Mouse (Mus musculus): ENCODE data around the gene Polr2c. TPM values are rescaled to one million over a fixed set of nuclear protein-coding genes. Genes with fewer than 3 reads are reported as not detected.

The Polr2c gene
- polyA plus RNA-seq, 1 experiment, result 134 TPM

GRCm38 (mm10) chr8:94916311-94916959 is 59.2 kb downstream of the Polr2c start:
- Histone ChIP-seq H3K27me3 (ENCODE audit: control insufficient read depth, insufficient read depth, low read length, poor library complexity, severe bottlenecking) (no peaks in the 10 kb centered on the region), H3K9ac (ENCODE audit: low read depth, poor library complexity, severe bottlenecking) (peak overlapping the region; percentile 94), H3K9me3 (replicated peaks; ENCODE audit: control insufficient read depth, insufficient read depth, low read length, poor library complexity, severe bottlenecking) (no peaks in the 10 kb centered on the region), H3K27ac (ENCODE audit: insufficient read depth, low read length) (no peak overlapping the region), H3K36me3 (ENCODE audit: control insufficient read depth, insufficient read depth, low read length, poor library complexity, severe bottlenecking) (no peaks in the 10 kb centered on the region), H3K4me3 (ENCODE audit: low read depth, low read length) (peak overlapping the region; percentile 89), H3K4me1 (ENCODE audit: control insufficient read depth, insufficient read depth, low read length) (no peaks in the 10 kb centered on the region)
- TF ChIP-seq CTCF (IDR thresholded peaks at IDR 0.05; ENCODE audit: low read depth, low read length) (no peak), POLR2A (IDR thresholded peaks at IDR 0.05; ENCODE audit: insufficient read depth, low read length) (no peak), EP300 (IDR thresholded peaks at IDR 0.05; ENCODE audit: insufficient read depth, low read depth, low read length) (no peak)

DNA sequence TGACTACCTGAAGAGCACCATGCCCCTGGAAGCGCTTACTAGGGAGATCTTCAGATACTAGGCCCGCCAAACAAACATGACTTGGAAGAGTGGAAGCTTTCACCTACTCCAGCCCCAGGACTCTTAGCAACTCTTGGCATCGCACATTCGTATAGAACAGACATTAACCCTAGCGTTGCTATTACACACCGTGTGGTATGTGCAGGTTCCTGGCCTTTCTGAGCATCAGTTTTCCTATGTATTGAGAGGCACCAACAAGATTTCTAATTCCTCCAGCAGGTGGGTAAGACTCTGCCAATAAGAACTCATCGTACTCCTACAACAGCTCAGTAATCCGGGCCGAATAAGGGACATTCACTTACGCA is 59.7 kb downstream of the Polr2c start:
- no peaks in the 10 kb centered on the region for H3K27me3 ChIP-seq (ENCODE audit: control insufficient read depth, insufficient read depth, low read length, poor library complexity, severe bottlenecking)
- no peaks in the 10 kb centered on the region for H3K4me1 ChIP-seq (ENCODE audit: control insufficient read depth, insufficient read depth, low read length)
- no peak for TF ChIP-seq EP300 (IDR thresholded peaks at IDR 0.05; ENCODE audit: insufficient read depth, low read depth, low read length)
- no peak for TF ChIP-seq POLR2A (IDR thresholded peaks at IDR 0.05; ENCODE audit: insufficient read depth, low read length)
- TF ChIP-seq CTCF (IDR thresholded peaks at IDR 0.05; ENCODE audit: low read depth, low read length), result no peak
- H3K9me3 ChIP-seq (replicated peaks; ENCODE audit: control insufficient read depth, insufficient read depth, low read length, poor library complexity, severe bottlenecking), result no peaks in the 10 kb centered on the region
- peak overlapping the region; percentile 89 for H3K4me3 ChIP-seq (ENCODE audit: low read depth, low read length)
- peak overlapping the region; percentile 94 for H3K9ac ChIP-seq (ENCODE audit: low read depth, poor library complexity, severe bottlenecking)
- H3K27ac ChIP-seq (ENCODE audit: insufficient read depth, low read length), result no peak overlapping the region
- H3K36me3 ChIP-seq (ENCODE audit: control insufficient read depth, insufficient read depth, low read length, poor library complexity, severe bottlenecking), result no peaks in the 10 kb centered on the region

GRCm38 (mm10) chr8:94917352-94917751 is 60.1 kb downstream of the Polr2c start:
- Histone ChIP-seq H3K9ac (ENCODE audit: low read depth, poor library complexity, severe bottlenecking) (peak overlapping the region; percentile 94), H3K9me3 (replicated peaks; ENCODE audit: control insufficient read depth, insufficient read depth, low read length, poor library complexity, severe bottlenecking) (no peaks in the 10 kb centered on the region), H3K4me1 (ENCODE audit: control insufficient read depth, insufficient read depth, low read length) (peaks cover 2% of the 10 kb centered on the region), H3K36me3 (ENCODE audit: control insufficient read depth, insufficient read depth, low read length, poor library complexity, severe bottlenecking) (no peaks in the 10 kb centered on the region), H3K4me3 (ENCODE audit: low read depth, low read length) (peak overlapping the region; percentile 89), H3K27ac (ENCODE audit: insufficient read depth, low read length) (no peak overlapping the region), H3K27me3 (ENCODE audit: control insufficient read depth, insufficient read depth, low read length, poor library complexity, severe bottlenecking) (no peaks in the 10 kb centered on the region)
- TF ChIP-seq CTCF (IDR thresholded peaks at IDR 0.05; ENCODE audit: low read depth, low read length) (peak; percentile 61), POLR2A (IDR thresholded peaks at IDR 0.05; ENCODE audit: insufficient read depth, low read length) (no peak)

DNA sequence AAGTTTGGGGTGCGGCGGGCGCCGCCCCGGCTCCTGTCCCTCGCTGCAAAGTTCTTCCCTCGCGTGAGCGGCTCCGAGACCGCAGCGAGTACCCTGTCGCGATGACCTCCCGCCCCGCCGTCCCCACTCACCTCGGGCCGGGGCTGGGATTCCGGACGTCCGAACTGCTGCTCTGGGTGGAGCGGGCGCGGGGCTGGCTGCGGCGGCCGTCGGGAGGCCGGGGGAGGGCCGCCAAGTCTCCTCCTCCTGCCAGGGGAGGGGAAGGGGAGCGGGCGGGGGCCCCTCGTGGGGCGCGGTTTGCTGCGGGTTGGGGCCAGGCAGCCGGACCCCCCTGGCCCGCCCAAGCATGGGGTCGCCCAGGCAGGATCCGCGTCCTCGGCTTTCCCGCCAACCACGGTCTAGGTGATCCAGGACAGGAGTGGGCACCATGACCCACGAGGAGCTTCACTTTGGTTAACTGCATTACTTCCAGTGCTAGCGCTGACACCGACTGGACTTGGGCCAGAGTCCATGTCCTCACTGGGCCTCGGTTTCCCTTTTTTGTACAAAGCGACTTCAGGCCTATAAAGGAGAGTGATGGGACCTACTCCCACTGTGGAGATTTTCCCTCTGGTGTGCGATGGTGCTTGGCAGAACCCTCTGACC is 60.7 kb downstream of the Polr2c start, which contains the start of gene Ccdc102a:
Ccdc102a (minus strand) TSS at position 248 of the 645 bp plus-strand sequence.
- H3K4me1 ChIP-seq (ENCODE audit: control insufficient read depth, insufficient read depth, low read length), result peaks cover 2% of the 10 kb centered on the region
- H3K36me3 ChIP-seq (ENCODE audit: control insufficient read depth, insufficient read depth, low read length, poor library complexity, severe bottlenecking), result no peaks in the 10 kb centered on the region
- H3K9me3 ChIP-seq (replicated peaks; ENCODE audit: control insufficient read depth, insufficient read depth, low read length, poor library complexity, severe bottlenecking), result no peaks in the 10 kb centered on the region
- H3K9ac ChIP-seq (ENCODE audit: low read depth, poor library complexity, severe bottlenecking), result peak within 1 kb of the TSS; percentile 94
- H3K4me3 ChIP-seq (ENCODE audit: low read depth, low read length), result peak within 1 kb of the TSS; percentile 89
- H3K27me3 ChIP-seq (ENCODE audit: control insufficient read depth, insufficient read depth, low read length, poor library complexity, severe bottlenecking), result no peaks in the 10 kb centered on the region
- H3K27ac ChIP-seq (ENCODE audit: insufficient read depth, low read length), result no peak within 1 kb of the TSS
- TF ChIP-seq EP300 (IDR thresholded peaks at IDR 0.05; ENCODE audit: insufficient read depth, low read depth, low read length) (no peak), POLR2A (IDR thresholded peaks at IDR 0.05; ENCODE audit: insufficient read depth, low read length) (no peak), CTCF (IDR thresholded peaks at IDR 0.05; ENCODE audit: low read depth, low read length) (no peak)

DNA sequence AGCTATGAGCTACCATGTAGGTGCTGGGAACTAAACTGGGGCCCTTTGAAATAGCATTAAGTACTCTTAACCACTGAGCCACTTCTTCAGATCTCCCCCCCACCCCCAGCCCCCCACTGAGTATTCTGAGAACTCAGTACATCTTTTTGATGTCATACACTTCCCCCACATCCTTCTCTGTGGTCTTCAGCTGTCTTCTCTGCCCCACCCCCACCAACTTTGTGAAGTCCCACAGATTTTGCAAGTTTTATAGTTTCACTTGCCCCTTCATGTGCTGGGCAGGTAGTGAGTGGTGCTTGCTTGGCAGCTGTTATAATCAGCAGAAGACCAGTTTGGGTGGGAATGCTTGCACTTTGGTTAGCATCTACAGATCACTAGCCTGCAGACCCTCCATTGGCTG is 62.0 kb downstream of the Polr2c start:
- Histone ChIP-seq H3K4me1 (ENCODE audit: control insufficient read depth, insufficient read depth, low read length) (peaks cover 3% of the 10 kb centered on the region), H3K9ac (ENCODE audit: low read depth, poor library complexity, severe bottlenecking) (no peak overlapping the region), H3K27ac (ENCODE audit: insufficient read depth, low read length) (no peak overlapping the region), H3K9me3 (replicated peaks; ENCODE audit: control insufficient read depth, insufficient read depth, low read length, poor library complexity, severe bottlenecking) (no peaks in the 10 kb centered on the region), H3K27me3 (ENCODE audit: control insufficient read depth, insufficient read depth, low read length, poor library complexity, severe bottlenecking) (no peaks in the 10 kb centered on the region), H3K4me3 (ENCODE audit: low read depth, low read length) (no peak overlapping the region), H3K36me3 (ENCODE audit: control insufficient read depth, insufficient read depth, low read length, poor library complexity, severe bottlenecking) (no peaks in the 10 kb centered on the region)
- TF ChIP-seq CTCF (IDR thresholded peaks at IDR 0.05; ENCODE audit: low read depth, low read length), result no peak
- TF ChIP-seq EP300 (IDR thresholded peaks at IDR 0.05; ENCODE audit: insufficient read depth, low read depth, low read length), result no peak
- TF ChIP-seq POLR2A (IDR thresholded peaks at IDR 0.05; ENCODE audit: insufficient read depth, low read length), result no peak

GRCm38 (mm10) chr8:94922176-94922575 is 64.9 kb downstream of the Polr2c start:
- no peak overlapping the region for H3K9ac ChIP-seq (ENCODE audit: low read depth, poor library complexity, severe bottlenecking)
- H3K36me3 ChIP-seq (ENCODE audit: control insufficient read depth, insufficient read depth, low read length, poor library complexity, severe bottlenecking), result no peaks in the 10 kb centered on the region
- H3K27me3 ChIP-seq (ENCODE audit: control insufficient read depth, insufficient read depth, low read length, poor library complexity, severe bottlenecking), result no peaks in the 10 kb centered on the region
- no peak for TF ChIP-seq EP300 (IDR thresholded peaks at IDR 0.05; ENCODE audit: insufficient read depth, low read depth, low read length)
- H3K27ac ChIP-seq (ENCODE audit: insufficient read depth, low read length), result peak overlapping the region; percentile 76
- peaks cover 3% of the 10 kb centered on the region for H3K4me1 ChIP-seq (ENCODE audit: control insufficient read depth, insufficient read depth, low read length)
- H3K4me3 ChIP-seq (ENCODE audit: low read depth, low read length), result no peak overlapping the region
- H3K9me3 ChIP-seq (replicated peaks; ENCODE audit: control insufficient read depth, insufficient read depth, low read length, poor library complexity, severe bottlenecking), result no peaks in the 10 kb centered on the region
